Mouse (Mus musculus) CH12.LX (cell line): ENCODE results near the gene Opn4. TPM values are rescaled to one million over a fixed set of nuclear protein-coding genes. Genes with fewer than 3 reads are reported as not detected.

Experiments
- DNase-seq: peaks from one replicate; pipeline ENCODE4 v3.0.0-alpha.2; 2013; ENCODE audit errors: extremely low read depth
- H3K27ac ChIP-seq: 2 replicates; pipeline ENCODE4 v1.5.1; 2012; ENCODE audit warnings: low read depth, mild to moderate bottlenecking, control low read depth, moderate library complexity; ENCODE audit not compliant: insufficient read depth
- H3K27me3 ChIP-seq: replicated peaks from 2 replicates; pipeline ENCODE3; 2012; ENCODE audit warnings: inconsistent platforms
- H3K36me3 ChIP-seq, 2 experiments: replicated peaks in 1 of 2; 2 replicates each; pipeline versions ENCODE3 to v1.6.1; 2012; ENCODE audit warnings: inconsistent platforms in 1 of 2, low read length in 1 of 2, mild to moderate bottlenecking in 1 of 2, mixed read lengths in 1 of 2, moderate library complexity in 1 of 2; ENCODE audit not compliant: control insufficient read depth in 1 of 2, insufficient read depth in 1 of 2
- H3K4me1 ChIP-seq, 2 experiments: 2 replicates each; pipeline ENCODE4 v1.6.1; 2012; ENCODE audit warnings: inconsistent platforms in 1 of 2, moderate library complexity in 1 of 2; ENCODE audit not compliant: insufficient read depth in 2 of 2, control insufficient read depth in 1 of 2
- H3K4me2 ChIP-seq: 2 replicates; pipeline ENCODE4 v1.6.1; 2012; ENCODE audit warnings: low read depth, mild to moderate bottlenecking, control low read depth; ENCODE audit not compliant: poor library complexity, insufficient read depth, severe bottlenecking
- H3K4me3 ChIP-seq, 3 experiments: fragments of 150-350 bp in 1 of 3; sonication (generic) in 1 of 3; replicated peaks in 1 of 3; 2 replicates each; pipeline versions ENCODE3 to v1.5.1; 2011 to 2012; ENCODE audit warnings: low read depth in 2 of 3, low read length in 2 of 3, mild to moderate bottlenecking in 2 of 3, moderate library complexity in 2 of 3, control low read depth in 1 of 3, improper control_type of control experiment in 1 of 3, inconsistent platforms in 1 of 3, mixed read lengths in 1 of 3; ENCODE audit not compliant: poor library complexity in 1 of 3
- H3K79me2 ChIP-seq: replicated peaks from 2 replicates; pipeline ENCODE4 v1.6.1; 2012; ENCODE audit warnings: mild to moderate bottlenecking, moderate library complexity; ENCODE audit not compliant: control insufficient read depth, poor library complexity, insufficient read depth, severe bottlenecking; ENCODE audit errors: extremely low read depth
- H3K9ac ChIP-seq: 2 replicates; pipeline ENCODE4 v1.6.1; 2012; ENCODE audit warnings: low read depth, mild to moderate bottlenecking, control low read depth, moderate library complexity; ENCODE audit not compliant: insufficient read depth
- H3K9me3 ChIP-seq: replicated peaks from 2 replicates; pipeline ENCODE3; 2012; ENCODE audit warnings: low read length, inconsistent platforms, mixed read lengths
- BHLHE40 ChIP-seq: IDR thresholded peaks from 2 replicates; pipeline ENCODE4 v1.6.1; 2011; ENCODE audit warnings: mild to moderate bottlenecking, low read depth, low read length, improper control_type of control experiment
- CHD2 ChIP-seq: IDR thresholded peaks from 2 replicates; pipeline ENCODE4 v1.6.1; 2011; ENCODE audit warnings: low read length, improper control_type of control experiment
- CTCF ChIP-seq, 2 experiments: IDR thresholded peaks in 1 of 2; conservative IDR thresholded peaks in 1 of 2; 2 replicates each; pipeline ENCODE4 v1.5.1; 2011 to 2012; ENCODE audit warnings: low read depth in 2 of 2, low read length in 2 of 2, improper control_type of control experiment in 1 of 2, inconsistent platforms in 1 of 2, mild to moderate bottlenecking in 1 of 2, moderate library complexity in 1 of 2
- ELF1 ChIP-seq: IDR thresholded peaks from 2 replicates; pipeline ENCODE4 v1.6.1; 2014; ENCODE audit warnings: low read depth, mild to moderate bottlenecking, inconsistent platforms, low read length, improper control_type of control experiment
- EP300 ChIP-seq: IDR thresholded peaks from 2 replicates; pipeline ENCODE4 v1.6.1; 2011; ENCODE audit warnings: low read length, improper control_type of control experiment
- ETS1 ChIP-seq: conservative IDR thresholded peaks from 2 replicates; pipeline ENCODE4 v1.6.1; 2012; ENCODE audit warnings: low read depth, mild to moderate bottlenecking, inconsistent platforms, low read length, improper control_type of control experiment, moderate library complexity
- GABPA ChIP-seq: IDR thresholded peaks from 2 replicates; pipeline ENCODE4 v1.6.1; 2012; ENCODE audit warnings: low read depth, low read length, improper control_type of control experiment, inconsistent platforms; ENCODE audit not compliant: insufficient replicate concordance
- HCFC1 ChIP-seq: IDR thresholded peaks from 2 replicates; pipeline ENCODE4 v1.6.1; 2012; ENCODE audit warnings: low read depth, mild to moderate bottlenecking, inconsistent platforms, low read length, improper control_type of control experiment
- IRF4 ChIP-seq: IDR thresholded peaks from 2 replicates; pipeline ENCODE4 v1.6.1; 2014; ENCODE audit warnings: low read depth, mild to moderate bottlenecking, inconsistent platforms, low read length, improper control_type of control experiment
- JUND ChIP-seq: conservative IDR thresholded peaks from 2 replicates; pipeline ENCODE4 v1.6.1; 2011; ENCODE audit warnings: low read depth, low read length, improper control_type of control experiment
- MAZ ChIP-seq: IDR thresholded peaks from 2 replicates; pipeline ENCODE4 v1.6.1; 2012; ENCODE audit warnings: low read depth, mild to moderate bottlenecking, inconsistent platforms, low read length, improper control_type of control experiment, moderate library complexity
- MEF2A ChIP-seq: IDR thresholded peaks from 2 replicates; pipeline ENCODE4 v1.6.1; 2014; ENCODE audit warnings: low read depth, mild to moderate bottlenecking, inconsistent platforms, low read length, improper control_type of control experiment, borderline replicate concordance
- PAX5 ChIP-seq: IDR thresholded peaks from 2 replicates; pipeline ENCODE4 v1.6.1; 2012; ENCODE audit warnings: low read length, inconsistent platforms, mixed read lengths
- POLR2A ChIP-seq: IDR thresholded peaks from 2 replicates; pipeline ENCODE4 v1.6.1; 2011; ENCODE audit warnings: low read depth, mild to moderate bottlenecking, improper control_type of control experiment, low read length
- RAD21 ChIP-seq: IDR thresholded peaks from 2 replicates; pipeline ENCODE4 v1.6.1; 2011; ENCODE audit warnings: low read depth, mild to moderate bottlenecking, low read length, improper control_type of control experiment, moderate library complexity
- ZC3H11A ChIP-seq: IDR thresholded peaks from 2 replicates; pipeline ENCODE4 v1.6.1; 2012; ENCODE audit warnings: low read depth, mild to moderate bottlenecking, inconsistent platforms, low read length, improper control_type of control experiment
- ZKSCAN1 ChIP-seq: IDR thresholded peaks from 2 replicates; pipeline ENCODE4 v1.6.1; 2012; ENCODE audit warnings: low read depth, inconsistent platforms, low read length, improper control_type of control experiment, borderline replicate concordance
- dilution Hi-C: fragments of 300-500 bp; cut with MboI; formaldehyde crosslinking; loops from 2 replicates; pipeline ENCODE4 v1.14.3; 2020; ENCODE audit warnings: low sequenced_read_pairs; ENCODE audit not compliant: extremely low pct_unique_long_range_greater_than_20kb, extremely low pct_ligation_motif_present
- in situ Hi-C: fragments of 300-500 bp; cut with MboI; formaldehyde crosslinking; loops from 3 replicates; pipeline ENCODE4 v1.14.3; 2019; ENCODE audit warnings: low sequenced_read_pairs, low pct_ligation_motif_present, low pct_unique_long_range_greater_than_20kb, mixed read lengths
- polyA plus RNA-seq: library from polyadenylated mRNA; unstranded; fragments of >175 nt; gene quantifications from 2 replicates; pipeline ENCODE4 v1.2.1, GENCODE M21; 2012; ENCODE audit warnings: low read depth; ENCODE audit not compliant: insufficient read length
- total RNA-seq, 2 experiments: library from RNA; depleted of rRNA; stranded (reverse); fragments of 300-350 nt in 1 of 2; fragments of >200 nt in 1 of 2; gene quantifications; 2 replicates each; pipeline ENCODE4 v1.2.3; 2012 to 2014

The Opn4 gene
- total and polyA plus RNA-seq, 3 experiments: not detected

DNA sequence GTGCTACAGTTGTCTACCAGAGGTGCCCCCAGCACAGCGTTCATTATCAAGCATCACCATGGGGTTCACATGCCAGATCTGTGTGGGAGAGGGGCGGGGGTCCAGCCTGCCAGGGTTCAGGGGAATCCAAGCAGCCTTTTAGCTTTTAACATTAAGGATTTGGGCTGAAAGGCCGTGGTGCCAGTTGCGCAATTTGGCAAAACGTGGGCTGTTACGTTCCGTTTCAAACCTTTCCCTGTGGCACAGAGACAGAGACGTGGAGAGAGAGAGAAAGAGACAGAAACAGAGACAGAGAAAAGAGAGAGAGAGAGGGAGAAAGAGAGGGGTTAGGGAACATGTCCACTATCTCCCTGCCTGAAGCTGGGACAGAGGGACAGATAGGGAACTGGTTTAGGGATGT lies 38.3 kb downstream of the Opn4 start:
- H3K4me1 ChIP-seq: peaks cover 0 to 12% of the 10 kb centered on the region in 2 experiments; a peak in 2 of 4 replicates
- TF ChIP-seq CHD2 (no peak), ETS1 (no peak)
- no peaks in the 10 kb centered on the region for H3K36me3 ChIP-seq
- no peaks in the 10 kb centered on the region for H3K9me3 ChIP-seq
- no peaks in the 10 kb centered on the region for H3K79me2 ChIP-seq
- DNase-seq: no peak
- no peak overlapping the region for H3K27ac ChIP-seq
- in situ Hi-C loops: loop anchor here (5.0 to 10.0 kb wide), 2 partner anchors 139 to 187 kb away; partner anchors contain the start of genes Mmrn2 and Sncg
- no peak overlapping the region for H3K4me2 ChIP-seq
- dilution Hi-C loops: no loop called here
- H3K27me3 ChIP-seq: no peaks in the 10 kb centered on the region
- H3K9ac ChIP-seq: no peak overlapping the region
- H3K4me3 ChIP-seq: no peak overlapping the region

DNA sequence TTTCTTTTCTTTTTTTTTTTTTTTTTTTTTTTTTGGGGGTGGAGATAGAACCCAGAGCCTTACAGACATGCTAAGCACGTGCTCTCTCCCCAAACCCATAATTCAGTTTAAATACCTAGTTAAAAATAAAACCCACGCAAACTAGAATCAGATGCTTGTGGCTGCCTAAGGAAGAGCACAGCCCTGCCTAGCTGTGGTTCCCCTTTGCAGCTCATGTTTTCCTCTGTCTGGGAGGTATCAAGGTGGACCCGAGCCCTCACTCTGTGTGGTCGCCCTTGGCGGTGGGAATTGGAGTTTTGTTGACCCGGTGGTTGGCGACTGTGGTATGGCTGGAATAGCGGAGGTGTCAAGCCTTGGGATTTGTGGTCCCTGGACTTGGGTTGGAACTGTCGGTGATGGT lies 41.0 kb downstream of the Opn4 start:
- no peak overlapping the region for H3K9ac ChIP-seq
- in situ Hi-C loops (no loop called here), dilution Hi-C loops (no loop called here)
- H3K4me1 ChIP-seq: peaks cover 0 to 12% of the 10 kb centered on the region in 2 experiments; a peak in 2 of 4 replicates
- H3K4me3 ChIP-seq: no peak overlapping the region
- H3K4me2 ChIP-seq: no peak overlapping the region
- H3K36me3 ChIP-seq: no peaks in the 10 kb centered on the region
- TF ChIP-seq ETS1 (no peak), IRF4 (no peak), PAX5 (no peak), HCFC1 (no peak), ZC3H11A (no peak), RAD21 (no peak), MEF2A (no peak), EP300 (no peak), ELF1 (no peak), POLR2A (no peak), BHLHE40 (no peak), ZKSCAN1 (no peak), CTCF (conservative IDR thresholded peaks at IDR 0.05 in 1 of 2, IDR thresholded peaks at IDR 0.05 in 1 of 2; ENCODE audit: low read depth in 2 of 2, low read length in 2 of 2) (no peak), JUND (no peak), GABPA (no peak), MAZ (no peak)
- H3K27me3 ChIP-seq: no peaks in the 10 kb centered on the region
- H3K79me2 ChIP-seq: no peaks in the 10 kb centered on the region
- no peak for DNase-seq
- no peaks in the 10 kb centered on the region for H3K9me3 ChIP-seq
- H3K27ac ChIP-seq: no peak overlapping the region
